Mouse (Mus musculus): ENCODE results near the gene Arf3. TPM values are rescaled to one million over a fixed set of nuclear protein-coding genes. Genes with fewer than 3 reads are reported as not detected.

The Arf3 gene
- polyA plus RNA-seq, 1 experiment from 2014 or later: 53.3 TPM

- Histone ChIP-seq H3K4me3 (replicated peaks) (no peak overlapping the region), H3K36me3 (peaks cover 18% of the 10 kb centered on the region), H3K27ac (replicated peaks) (no peak overlapping the region), H3K9me3 (replicated peaks) (no peaks in the 10 kb centered on the region), H3K27me3 (no peaks in the 10 kb centered on the region), H3K9ac (no peak overlapping the region), H3K4me2 (replicated peaks) (no peak overlapping the region), H3K4me1 (peaks cover 12% of the 10 kb centered on the region)
- WGBS: 63% methylated on average over 8 of the region's 8 CpGs
- ATAC-seq (ENCODE audit: insufficient number of reproducible peaks, low FRiP score, low TSS enrichment, low read depth): no peak
Observed at GRCm38 (mm10) chr15:98732006-98732531, 30.9 kb downstream of the Arf3 start.

GRCm38 (mm10) chr15:98730790-98731189 lies 32.2 kb downstream of the Arf3 start:
- H3K27me3 ChIP-seq: no peaks in the 10 kb centered on the region
- peaks cover 5% of the 10 kb centered on the region; the same call in 1 of the 2 replicates for H3K36me3 ChIP-seq
- H3K4me2 ChIP-seq (replicated peaks): no peak overlapping the region
- H3K4me1 ChIP-seq: peaks cover 21% of the 10 kb centered on the region
- ATAC-seq (ENCODE audit: insufficient number of reproducible peaks, low FRiP score, low TSS enrichment, low read depth): no peak
- H3K4me3 ChIP-seq (replicated peaks): no peak overlapping the region
- 80% methylated on average over 6 of the region's 6 CpGs for WGBS
- no peaks in the 10 kb centered on the region for H3K9me3 ChIP-seq (replicated peaks)
- no peak overlapping the region for H3K27ac ChIP-seq (replicated peaks)
- no peak overlapping the region for H3K9ac ChIP-seq

- Histone ChIP-seq H3K27ac (replicated peaks) (no peak overlapping the region), H3K4me3 (replicated peaks) (no peak overlapping the region), H3K36me3 (no peaks in the 10 kb centered on the region), H3K9ac (no peak overlapping the region), H3K27me3 (no peaks in the 10 kb centered on the region), H3K4me2 (replicated peaks) (no peak overlapping the region), H3K4me1 (peaks cover 22% of the 10 kb centered on the region), H3K9me3 (replicated peaks) (no peaks in the 10 kb centered on the region)
- 70% methylated on average over 7 of the region's 7 CpGs for WGBS
- ATAC-seq (ENCODE audit: insufficient number of reproducible peaks, low FRiP score, low TSS enrichment, low read depth): no peak
Observed at GRCm38 (mm10) chr15:98729791-98730545, 33.0 kb downstream of the Arf3 start.

GRCm38 (mm10) chr15:98728366-98728765 lies 34.6 kb downstream of the Arf3 start:
- Histone ChIP-seq H3K4me1 (peaks cover 30% of the 10 kb centered on the region), H3K4me3 (replicated peaks) (peak overlapping the region; percentile 66), H3K9me3 (replicated peaks) (no peaks in the 10 kb centered on the region), H3K9ac (no peak overlapping the region), H3K27me3 (no peaks in the 10 kb centered on the region), H3K27ac (replicated peaks) (no peak overlapping the region), H3K36me3 (no peaks in the 10 kb centered on the region), H3K4me2 (replicated peaks) (peak overlapping the region; percentile 94)
- 36% methylated on average over 9 of the region's 9 CpGs for WGBS
- ATAC-seq (ENCODE audit: insufficient number of reproducible peaks, low FRiP score, low TSS enrichment, low read depth): no peak

GRCm38 (mm10) chr15:98727443-98728321 lies 35.3 kb downstream of the Arf3 start, which contains the start of gene Fkbp11:
Fkbp11 (minus strand) TSS chr15:98728198.
- 0% methylated on average over 39 of the region's 39 CpGs for WGBS
- Histone ChIP-seq H3K4me3 (replicated peaks) (peak within 1 kb of the TSS; percentile 66), H3K27ac (replicated peaks) (peak within 1 kb of the TSS; percentile 34; the same call in 1 of the 2 replicates), H3K9ac (peak within 1 kb of the TSS; percentile 54), H3K27me3 (no peaks in the 10 kb centered on the region), H3K4me1 (peaks cover 34% of the 10 kb centered on the region), H3K4me2 (replicated peaks) (peak within 1 kb of the TSS; percentile 94), H3K9me3 (replicated peaks) (no peaks in the 10 kb centered on the region), H3K36me3 (no peaks in the 10 kb centered on the region)
- ATAC-seq (ENCODE audit: insufficient number of reproducible peaks, low FRiP score, low TSS enrichment, low read depth): peak; percentile 83

- Histone ChIP-seq H3K9me3 (replicated peaks) (no peaks in the 10 kb centered on the region), H3K9ac (no peak overlapping the region), H3K27ac (replicated peaks) (no peak overlapping the region), H3K4me1 (peaks cover 37% of the 10 kb centered on the region), H3K4me2 (replicated peaks) (peak overlapping the region; percentile 94), H3K27me3 (no peaks in the 10 kb centered on the region), H3K4me3 (replicated peaks) (peak overlapping the region; percentile 66), H3K36me3 (no peaks in the 10 kb centered on the region)
- ATAC-seq (ENCODE audit: insufficient number of reproducible peaks, low FRiP score, low TSS enrichment, low read depth): no peak
- 27% methylated on average over 7 of the region's 7 CpGs for WGBS
Observed at GRCm38 (mm10) chr15:98726746-98727145, 36.3 kb downstream of the Arf3 start.

- Histone ChIP-seq H3K4me1 (peaks cover 37% of the 10 kb centered on the region), H3K27ac (replicated peaks) (no peak overlapping the region), H3K27me3 (no peaks in the 10 kb centered on the region), H3K9ac (no peak overlapping the region), H3K9me3 (replicated peaks) (no peaks in the 10 kb centered on the region), H3K36me3 (no peaks in the 10 kb centered on the region), H3K4me3 (replicated peaks) (no peak overlapping the region), H3K4me2 (replicated peaks) (peak overlapping the region; percentile 94; the same call in 1 of the 2 replicates)
- WGBS: 75% methylated on average over 4 of the region's 4 CpGs
- ATAC-seq (ENCODE audit: insufficient number of reproducible peaks, low FRiP score, low TSS enrichment, low read depth): no peak
Observed at GRCm38 (mm10) chr15:98726079-98726478, 36.9 kb downstream of the Arf3 start.

GRCm38 (mm10) chr15:98724441-98724840 lies 38.6 kb downstream of the Arf3 start:
- Histone ChIP-seq H3K36me3 (no peaks in the 10 kb centered on the region), H3K9me3 (replicated peaks) (no peaks in the 10 kb centered on the region), H3K27ac (replicated peaks) (no peak overlapping the region), H3K4me1 (peaks cover 37% of the 10 kb centered on the region), H3K9ac (no peak overlapping the region), H3K4me3 (replicated peaks) (no peak overlapping the region), H3K4me2 (replicated peaks) (peak overlapping the region; percentile 8; the same call in 1 of the 2 replicates), H3K27me3 (no peaks in the 10 kb centered on the region)
- WGBS: 29% methylated on average over 19 of the region's 19 CpGs
- no peak for ATAC-seq (ENCODE audit: insufficient number of reproducible peaks, low FRiP score, low TSS enrichment, low read depth)

GRCm38 (mm10) chr15:98722854-98723253 lies 40.2 kb downstream of the Arf3 start:
- no peak overlapping the region for H3K4me2 ChIP-seq (replicated peaks)
- H3K9ac ChIP-seq: no peak overlapping the region
- 67% methylated on average over 14 of the region's 14 CpGs for WGBS
- H3K4me3 ChIP-seq (replicated peaks): no peak overlapping the region
- no peaks in the 10 kb centered on the region for H3K27me3 ChIP-seq
- H3K36me3 ChIP-seq: no peaks in the 10 kb centered on the region
- H3K27ac ChIP-seq (replicated peaks): no peak overlapping the region
- peaks cover 30% of the 10 kb centered on the region for H3K4me1 ChIP-seq
- ATAC-seq (ENCODE audit: insufficient number of reproducible peaks, low FRiP score, low TSS enrichment, low read depth): no peak
- H3K9me3 ChIP-seq (replicated peaks): no peaks in the 10 kb centered on the region

GRCm38 (mm10) chr15:98722191-98722590 lies 40.8 kb downstream of the Arf3 start:
- Histone ChIP-seq H3K9me3 (replicated peaks) (no peaks in the 10 kb centered on the region), H3K27me3 (no peaks in the 10 kb centered on the region), H3K36me3 (no peaks in the 10 kb centered on the region), H3K27ac (replicated peaks) (no peak overlapping the region), H3K4me1 (peaks cover 26% of the 10 kb centered on the region), H3K4me3 (replicated peaks) (no peak overlapping the region), H3K4me2 (replicated peaks) (no peak overlapping the region), H3K9ac (no peak overlapping the region)
- no peak for ATAC-seq (ENCODE audit: insufficient number of reproducible peaks, low FRiP score, low TSS enrichment, low read depth)
- 75% methylated on average over 8 of the region's 8 CpGs for WGBS

GRCm38 (mm10) chr15:98717301-98717700 lies 45.7 kb downstream of the Arf3 start:
- Histone ChIP-seq H3K36me3 (no peaks in the 10 kb centered on the region), H3K4me3 (replicated peaks) (no peak overlapping the region), H3K27ac (replicated peaks) (no peak overlapping the region), H3K9me3 (replicated peaks) (no peaks in the 10 kb centered on the region), H3K9ac (no peak overlapping the region), H3K4me1 (no peaks in the 10 kb centered on the region), H3K27me3 (no peaks in the 10 kb centered on the region), H3K4me2 (replicated peaks) (no peak overlapping the region)
- WGBS: 65% methylated on average over 16 of the region's 16 CpGs
- ATAC-seq (ENCODE audit: insufficient number of reproducible peaks, low FRiP score, low TSS enrichment, low read depth): no peak

Measured in embryonic facial prominence, embryonic 15.5 days (tissue).